Mouse (Mus musculus) hindbrain, embryonic 10.5 days (tissue): Measurements from ENCODE around the gene Slc2a5. TPM values are rescaled to one million over a fixed set of nuclear protein-coding genes. Genes with fewer than 3 reads are reported as not detected.

Experiments
- DNase-seq: peaks from one replicate; pipeline ENCODE4 v3.0.0-alpha.2; 2017; ENCODE audit warnings: low spot score
- H3K27ac ChIP-seq: fragments of 300-500 bp; sonication (generic); 2 replicates; pipeline ENCODE4 v1.5.1; 2016; ENCODE audit warnings: mild to moderate bottlenecking, moderate library complexity
- H3K27me3 ChIP-seq: fragments of 300-500 bp; sonication (generic); 2 replicates; pipeline ENCODE4 v1.6.1; 2016; ENCODE audit warnings: mild to moderate bottlenecking; ENCODE audit not compliant: poor library complexity, insufficient read depth, severe bottlenecking
- H3K36me3 ChIP-seq: fragments of 300-500 bp; sonication (generic); 2 replicates; pipeline ENCODE4 v1.6.1; 2016; ENCODE audit warnings: mild to moderate bottlenecking, moderate library complexity
- H3K4me1 ChIP-seq: fragments of 300-500 bp; sonication (generic); replicated peaks from 2 replicates; pipeline ENCODE4 v1.6.1; 2016; ENCODE audit warnings: mild to moderate bottlenecking
- H3K4me3 ChIP-seq: fragments of 300-500 bp; sonication (generic); 2 replicates; pipeline ENCODE4 v1.5.1; 2016; ENCODE audit warnings: mild to moderate bottlenecking, moderate library complexity
- H3K9me3 ChIP-seq: fragments of 300-500 bp; sonication (generic); 2 replicates; pipeline ENCODE4 v1.6.1; 2016; ENCODE audit warnings: mild to moderate bottlenecking, moderate library complexity
- WGBS: fragments of 180-500 bp; shearing (Covaris S2); methylation state at CpG from one replicate; pipeline ENCODE4 v1.1.7; 2016; 5-methylcytosine and 5-hydroxymethylcytosine counted together
- polyA plus RNA-seq: library from polyadenylated mRNA; unstranded; fragments of >200 nt; fragmentation: Nextera tagmentation; extraction: Ambion mirVana; gene quantifications from 2 replicates; pipeline ENCODE4 v1.2.1, GENCODE M21; 2016

Slc2a5 gene
- polyA plus RNA-seq, 1 experiment from 2014 or later = 1.1 TPM

- Histone ChIP-seq H3K36me3 (no peaks in the 10 kb centered on the region), H3K27me3 (no peaks in the 10 kb centered on the region), H3K4me1 (peaks cover 10% of the 10 kb centered on the region; the same call in 1 of the 2 replicates), H3K27ac (no peak overlapping the region), H3K4me3 (no peak overlapping the region), H3K9me3 (no peaks in the 10 kb centered on the region)
- WGBS = 83% methylated on average over 6 of the region's 6 CpGs
- DNase-seq = no peak
Measured at GRCm38 (mm10) chr4:150192199-150192598, 73.1 kb downstream of the Slc2a5 start.

Other genes with a start within 250 kb of the Slc2a5 start
- 10.7 and 12.0 TPM in 2 replicates for gene Spsb1, start 164.2 kb upstream of the Slc2a5 start, polyA plus RNA-seq
- 4.8 and 5.6 TPM in 2 replicates for gene H6pd, start 110.3 kb upstream of the Slc2a5 start, polyA plus RNA-seq
- 0.59 and 0.81 TPM in 2 replicates for gene Gpr157, start 31.9 kb upstream of the Slc2a5 start, polyA plus RNA-seq
- not detected in 2 replicates for gene Slc2a7, start 29.7 kb downstream of the Slc2a5 start, polyA plus RNA-seq
- gene Car6, start 82.0 kb downstream of the Slc2a5 start, polyA plus RNA-seq = 0.14 TPM in 1 of 2 replicates, not detected in the other
- gene Eno1, start 117.4 kb downstream of the Slc2a5 start, polyA plus RNA-seq = 2,517 and 3,327 TPM in 2 replicates
- 29.4 and 40.4 TPM in 2 replicates for gene Rere, start 162.4 kb downstream of the Slc2a5 start, polyA plus RNA-seq